Mouse (Mus musculus) small intestine, adult 2 months (tissue): ENCODE measurements around the gene Snap47.

Source experiments
- CTCF ChIP-seq: fragments of 200-500 bp; IDR thresholded peaks from 2 replicates; pipeline ENCODE4 v1.5.1; 2012; ENCODE audit warnings: low read depth, mild to moderate bottlenecking, control low read depth, inconsistent platforms, low read length, moderate library complexity, mixed read lengths; ENCODE audit not compliant: insufficient replicate concordance, insufficient read length; ENCODE audit errors: extremely low read depth
- POLR2A ChIP-seq: fragments of 200-500 bp; IDR thresholded peaks from 2 replicates; pipeline ENCODE4 v1.6.1; 2012; ENCODE audit warnings: low read depth, mild to moderate bottlenecking, control low read depth, inconsistent platforms, low read length, moderate library complexity

DNA sequence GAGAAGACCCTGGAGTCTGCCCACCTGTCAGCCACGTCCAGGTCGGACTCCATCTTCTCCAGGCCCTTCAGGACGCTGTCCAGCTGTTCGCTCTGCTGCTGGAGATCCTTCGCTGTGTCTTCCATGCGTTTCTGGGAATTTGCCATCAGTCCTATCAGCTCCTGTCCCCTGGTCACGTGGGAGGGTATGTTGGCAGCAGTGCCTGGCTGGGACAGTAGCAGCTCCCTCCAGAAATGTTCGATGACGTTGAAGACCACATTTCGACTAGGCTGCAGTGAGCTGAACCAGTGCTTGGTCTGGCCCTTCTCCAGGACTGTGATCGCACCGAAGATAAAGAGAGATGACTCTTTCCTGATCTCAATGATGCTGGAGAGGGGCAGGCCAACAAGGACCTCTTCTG is 13.0 kb downstream of the Snap47 start:
- TF ChIP-seq CTCF: no peak
- no peak for TF ChIP-seq POLR2A
